Mouse (Mus musculus): ENCODE measurements around the gene Cox7a2l.

Cox7a2l gene

GRCm38 (mm10) chr17:83526624-83527532 lies 9.7 kb upstream of the Cox7a2l start:
- DNase-seq (ENCODE audit: low spot score in 2 of 2) = peak; percentile 50 to 70

GRCm38 (mm10) chr17:83526091-83526561 lies 9.0 kb upstream of the Cox7a2l start:
- DNase-seq (ENCODE audit: low spot score in 2 of 2) = no peak

GRCm38 (mm10) chr17:83525596-83525995 lies 8.5 kb upstream of the Cox7a2l start:
- DNase-seq (ENCODE audit: low spot score in 2 of 2) = no peak

- no peak for DNase-seq (ENCODE audit: low spot score in 2 of 2)
Measured at GRCm38 (mm10) chr17:83524753-83525152, 7.6 kb upstream of the Cox7a2l start.

GRCm38 (mm10) chr17:83522590-83523379 lies 5.7 kb upstream of the Cox7a2l start:
- no peak for DNase-seq (ENCODE audit: low spot score in 2 of 2)

GRCm38 (mm10) chr17:83521881-83522280 lies 4.8 kb upstream of the Cox7a2l start:
- DNase-seq (ENCODE audit: low spot score in 2 of 2) = no peak

- peak; percentile 89 to 94 for DNase-seq (ENCODE audit: low spot score in 2 of 2)
Measured at GRCm38 (mm10) chr17:83514213-83514701, 2.9 kb downstream of the Cox7a2l start.

- no peak for DNase-seq (ENCODE audit: low spot score in 2 of 2)
Measured at GRCm38 (mm10) chr17:83513655-83514212, 3.4 kb downstream of the Cox7a2l start.

GRCm38 (mm10) chr17:83512130-83512529 lies 5.0 kb downstream of the Cox7a2l start:
- DNase-seq (ENCODE audit: low spot score in 2 of 2) = no peak

GRCm38 (mm10) chr17:83503693-83504092 lies 13.4 kb downstream of the Cox7a2l start:
- no peak for DNase-seq (ENCODE audit: low spot score in 2 of 2)

GRCm38 (mm10) chr17:83499692-83500091 lies 17.4 kb downstream of the Cox7a2l start:
- no peak for DNase-seq (ENCODE audit: low spot score in 2 of 2)

- no peak for DNase-seq (ENCODE audit: low spot score in 2 of 2)
Measured at GRCm38 (mm10) chr17:83498889-83499288, 18.2 kb downstream of the Cox7a2l start.

GRCm38 (mm10) chr17:83487762-83488161 lies 29.4 kb downstream of the Cox7a2l start:
- no peak for DNase-seq (ENCODE audit: low spot score in 2 of 2)

GRCm38 (mm10) chr17:83483784-83484183 lies 33.3 kb downstream of the Cox7a2l start:
- no peak for DNase-seq (ENCODE audit: low spot score in 2 of 2)

GRCm38 (mm10) chr17:83482817-83483536 lies 34.2 kb downstream of the Cox7a2l start:
- DNase-seq (ENCODE audit: low spot score in 2 of 2) = no peak

- DNase-seq (ENCODE audit: low spot score in 2 of 2) = no peak
Measured at GRCm38 (mm10) chr17:83481551-83481950, 35.6 kb downstream of the Cox7a2l start.

- no peak for DNase-seq (ENCODE audit: low spot score in 2 of 2)
Measured at GRCm38 (mm10) chr17:83477089-83477488, 40.0 kb downstream of the Cox7a2l start.

- no peak for DNase-seq (ENCODE audit: low spot score in 2 of 2)
Measured at GRCm38 (mm10) chr17:83469586-83469985, 47.5 kb downstream of the Cox7a2l start.

GRCm38 (mm10) chr17:83466697-83467251 lies 50.4 kb downstream of the Cox7a2l start:
- no peak for DNase-seq (ENCODE audit: low spot score in 2 of 2)

- no peak for DNase-seq (ENCODE audit: low spot score in 2 of 2)
Measured at GRCm38 (mm10) chr17:83465969-83466368, 51.2 kb downstream of the Cox7a2l start.

GRCm38 (mm10) chr17:83457271-83457670 lies 59.9 kb downstream of the Cox7a2l start:
- no peak for DNase-seq (ENCODE audit: low spot score in 2 of 2)

Data from spleen, postnatal 4 days (tissue).